Mouse (Mus musculus): Measurements from ENCODE around the gene Dscaml1. TPM values are rescaled to one million over a fixed set of nuclear protein-coding genes. Genes with fewer than 3 reads are reported as not detected.

Gene Dscaml1
- total and polyA plus RNA-seq, 3 experiments, result not detected

DNA sequence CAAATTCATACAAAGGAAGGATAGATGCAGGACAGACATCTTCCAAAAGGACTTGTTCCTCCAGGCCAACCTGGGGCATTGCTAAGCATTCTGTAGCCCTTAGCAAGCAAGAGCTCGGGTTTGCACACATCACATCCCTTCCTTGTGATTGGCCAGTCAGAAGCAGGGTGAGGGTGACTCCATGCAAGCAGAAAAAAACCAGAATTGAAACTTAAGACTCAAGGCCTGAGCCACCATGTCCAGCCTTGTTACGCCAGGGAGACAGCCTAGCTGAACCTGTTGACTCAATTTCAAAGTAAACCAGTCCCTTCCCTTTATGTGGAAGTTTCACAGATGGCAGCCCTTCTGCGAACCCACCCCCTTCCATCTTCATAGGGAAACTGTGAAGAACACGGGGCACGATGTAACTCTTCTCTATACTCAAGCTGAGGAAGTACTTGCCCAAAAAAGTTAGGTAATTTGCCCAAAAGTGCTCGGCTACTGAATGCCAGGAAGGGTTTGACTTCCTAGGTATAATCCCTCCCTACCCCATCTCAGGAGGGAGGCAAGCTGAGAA, 218.5 kb downstream of the Dscaml1 start:
- no peak for DNase-seq (ENCODE audit: low read depth, low spot score)
- peaks cover 0 to 2% of the 10 kb centered on the region in 2 experiments; a peak in 1 of 4 replicates for H3K27me3 ChIP-seq (ENCODE audit: control insufficient read depth in 1 of 2, insufficient read depth in 2 of 2, low read length in 2 of 2)
- H3K36me3 ChIP-seq (ENCODE audit: control insufficient read depth in 1 of 2, insufficient read depth in 2 of 2, low read length in 2 of 2), result no peaks in the 10 kb centered on the region
- no peaks in the 10 kb centered on the region for H3K9me3 ChIP-seq (replicated peaks; ENCODE audit: insufficient read depth, low read length)
- TF ChIP-seq UBTF (IDR thresholded peaks at IDR 0.05; ENCODE audit: borderline replicate concordance, insufficient read depth, low read depth, low read length), result no peak
- H3K4me1 ChIP-seq (ENCODE audit: control insufficient read depth in 1 of 2, insufficient read depth in 2 of 2, low read length in 2 of 2), result no peaks in the 10 kb centered on the region
- H3K4me3 ChIP-seq (ENCODE audit: control insufficient read depth in 1 of 2, insufficient read depth in 1 of 2, low read depth in 2 of 2, low read length in 2 of 2), result no peak overlapping the region
- no peak overlapping the region for H3K27ac ChIP-seq (ENCODE audit: control insufficient read depth, low read depth, low read length)
- no peaks in the 10 kb centered on the region for H3K79me2 ChIP-seq (ENCODE audit: control insufficient read depth, insufficient read depth, low read length, poor library complexity)
- no peak overlapping the region for H3K9ac ChIP-seq (ENCODE audit: control insufficient read depth, low read depth, low read length, poor library complexity, severe bottlenecking)

- TF ChIP-seq UBTF (IDR thresholded peaks at IDR 0.05; ENCODE audit: borderline replicate concordance, insufficient read depth, low read depth, low read length) (no peak), ZMIZ1 (IDR thresholded peaks at IDR 0.05; ENCODE audit: low read depth, low read length) (no peak), ETS1 (IDR thresholded peaks at IDR 0.05; ENCODE audit: low read depth, low read length) (no peak), BHLHE40 (IDR thresholded peaks at IDR 0.05; ENCODE audit: borderline replicate concordance, low read depth, low read length) (no peak), HCFC1 (IDR thresholded peaks at IDR 0.05; ENCODE audit: low read depth, low read length) (no peak), SIN3A (IDR thresholded peaks at IDR 0.05; ENCODE audit: low read length) (no peak), POLR2A (IDR thresholded peaks at IDR 0.05; ENCODE audit: control insufficient read depth in 1 of 2, insufficient read depth in 1 of 2, low read depth in 1 of 2, low read length in 2 of 2, poor library complexity in 1 of 2) (no peak), GATA1 (IDR thresholded peaks at IDR 0.05; ENCODE audit: low read depth, low read length) (no peak), USF2 (IDR thresholded peaks at IDR 0.05; ENCODE audit: borderline replicate concordance in 1 of 2, insufficient read depth in 1 of 2, low read depth in 1 of 2, low read length in 2 of 2) (no peak), ZKSCAN1 (IDR thresholded peaks at IDR 0.05; ENCODE audit: low read depth, low read length) (no peak), ELF1 (IDR thresholded peaks at IDR 0.05; ENCODE audit: low read depth, low read length) (no peak), NRF1 (IDR thresholded peaks at IDR 0.05; ENCODE audit: insufficient read depth, low read depth, low read length, poor library complexity, severe bottlenecking) (no peak), GABPA (IDR thresholded peaks at IDR 0.05; ENCODE audit: low read depth, low read length) (no peak), MAX (IDR thresholded peaks at IDR 0.05; ENCODE audit: low read length) (no peak), RAD21 (IDR thresholded peaks at IDR 0.05; ENCODE audit: low read depth, low read length) (no peak), TCF12 (IDR thresholded peaks at IDR 0.05; ENCODE audit: low read depth, low read length) (no peak), MAZ (IDR thresholded peaks at IDR 0.05; ENCODE audit: low read depth, low read length) (no peak)
- H3K4me3 ChIP-seq (ENCODE audit: control insufficient read depth in 1 of 2, insufficient read depth in 1 of 2, low read depth in 2 of 2, low read length in 2 of 2), result no peak overlapping the region
- no peaks in the 10 kb centered on the region for H3K79me2 ChIP-seq (ENCODE audit: control insufficient read depth, insufficient read depth, low read length, poor library complexity)
- no peak overlapping the region for H3K9ac ChIP-seq (ENCODE audit: control insufficient read depth, low read depth, low read length, poor library complexity, severe bottlenecking)
- no peak for DNase-seq (ENCODE audit: low read depth, low spot score)
- no peaks in the 10 kb centered on the region for H3K36me3 ChIP-seq (ENCODE audit: control insufficient read depth in 1 of 2, insufficient read depth in 2 of 2, low read length in 2 of 2)
- no peaks in the 10 kb centered on the region for H3K9me3 ChIP-seq (replicated peaks; ENCODE audit: insufficient read depth, low read length)
- H3K27me3 ChIP-seq (ENCODE audit: control insufficient read depth in 1 of 2, insufficient read depth in 2 of 2, low read length in 2 of 2), result peaks cover 0 to 2% of the 10 kb centered on the region in 2 experiments; a peak in 1 of 4 replicates
- no peaks in the 10 kb centered on the region for H3K4me1 ChIP-seq (ENCODE audit: control insufficient read depth in 1 of 2, insufficient read depth in 2 of 2, low read length in 2 of 2)
- H3K27ac ChIP-seq (ENCODE audit: control insufficient read depth, low read depth, low read length), result no peak overlapping the region
Measured at GRCm38 (mm10) chr9:45645526-45645925, 219.1 kb downstream of the Dscaml1 start.
